Mouse (Mus musculus) regulatory T cell (primary cell): ENCODE measurements around the gene Npas3.

Experiments
- in situ Hi-C: fragments of 300-600 bp; cut with MboI, MseI; formaldehyde crosslinking; loops from one replicate; pipeline ENCODE4 v1.15.1; 2025; ENCODE audit warnings: high pct_unique_total_duplicates

The Npas3 gene

GRCm38 (mm10) chr12:53781850-53782552, 533.5 kb downstream of the Npas3 start:
- in situ Hi-C loops, result no loop called here

- in situ Hi-C loops, result no loop called here
Measured at GRCm38 (mm10) chr12:53789501-53789900, 541.0 kb downstream of the Npas3 start.

GRCm38 (mm10) chr12:53794718-53795400, 546.4 kb downstream of the Npas3 start:
- in situ Hi-C loops, result no loop called here

- in situ Hi-C loops, result no loop called here
Measured at GRCm38 (mm10) chr12:53801831-53802230, 553.4 kb downstream of the Npas3 start.

- in situ Hi-C loops, result no loop called here
Measured at GRCm38 (mm10) chr12:53802381-53802780, 553.9 kb downstream of the Npas3 start.

- in situ Hi-C loops, result no loop called here
Measured at GRCm38 (mm10) chr12:53810081-53810480, 561.6 kb downstream of the Npas3 start.

- in situ Hi-C loops, result no loop called here
Measured at GRCm38 (mm10) chr12:53814291-53814690, 565.8 kb downstream of the Npas3 start.

- in situ Hi-C loops, result no loop called here
Measured at GRCm38 (mm10) chr12:53819982-53820381, 571.5 kb downstream of the Npas3 start.

GRCm38 (mm10) chr12:53822881-53823280, 574.4 kb downstream of the Npas3 start:
- in situ Hi-C loops, result no loop called here

GRCm38 (mm10) chr12:53825251-53825650, 576.8 kb downstream of the Npas3 start:
- in situ Hi-C loops, result no loop called here

- in situ Hi-C loops, result no loop called here
Measured at GRCm38 (mm10) chr12:53825898-53826605, 577.6 kb downstream of the Npas3 start.

- in situ Hi-C loops, result no loop called here
Measured at GRCm38 (mm10) chr12:53826812-53827211, 578.3 kb downstream of the Npas3 start.

- in situ Hi-C loops, result no loop called here
Measured at GRCm38 (mm10) chr12:53832590-53832989, 584.1 kb downstream of the Npas3 start.

GRCm38 (mm10) chr12:53833348-53833747, 584.9 kb downstream of the Npas3 start:
- in situ Hi-C loops, result no loop called here

- in situ Hi-C loops, result no loop called here
Measured at GRCm38 (mm10) chr12:53836031-53836790, 587.7 kb downstream of the Npas3 start.

GRCm38 (mm10) chr12:53837408-53837807, 588.9 kb downstream of the Npas3 start:
- in situ Hi-C loops, result no loop called here

- in situ Hi-C loops, result no loop called here
Measured at GRCm38 (mm10) chr12:53838541-53838940, 590.1 kb downstream of the Npas3 start.

GRCm38 (mm10) chr12:53841928-53842671, 593.6 kb downstream of the Npas3 start:
- in situ Hi-C loops, result no loop called here

GRCm38 (mm10) chr12:53843626-53844025, 595.1 kb downstream of the Npas3 start:
- in situ Hi-C loops, result no loop called here

GRCm38 (mm10) chr12:53846154-53846665, 597.7 kb downstream of the Npas3 start:
- in situ Hi-C loops, result no loop called here

- in situ Hi-C loops, result no loop called here
Measured at GRCm38 (mm10) chr12:53849263-53849662, 600.8 kb downstream of the Npas3 start.
